Mouse (Mus musculus) limb, embryonic 11.5 days (tissue): ENCODE data around the gene Rapgef1. TPM values are rescaled to one million over a fixed set of nuclear protein-coding genes. Genes with fewer than 3 reads are reported as not detected.
"Not testable (repeated sequence)": the region's sequence is repeated elsewhere in the genome, so short reads cannot be mapped to it uniquely, and the experiment has no call there.

Source experiments
- ATAC-seq: fragments of 200-750 bp; cut with Nextera tagmentation; 2 replicates; pipeline ENCODE4 v1.8.0; 2017; ENCODE audit warnings: low read depth; ENCODE audit not compliant: insufficient number of reproducible peaks, low FRiP score, low TSS enrichment
- DNase-seq: peaks from one replicate; pipeline ENCODE4 v3.0.0-alpha.2; 2015; ENCODE audit warnings: low spot score
- H3K27ac ChIP-seq: fragments of 300-500 bp; sonication (generic); replicated peaks from 2 replicates; pipeline ENCODE4 v1.5.1; 2014; ENCODE audit warnings: low read depth, mild to moderate bottlenecking, low read length
- H3K27me3 ChIP-seq: fragments of 300-500 bp; sonication (generic); 2 replicates; pipeline ENCODE4 v1.6.1; 2014; ENCODE audit warnings: mild to moderate bottlenecking, low read length, mixed read lengths; ENCODE audit not compliant: control insufficient read depth, insufficient read depth
- H3K36me3 ChIP-seq: fragments of 300-500 bp; sonication (generic); 2 replicates; pipeline ENCODE4 v1.6.1; 2014; ENCODE audit warnings: mild to moderate bottlenecking, low read length, moderate library complexity, mixed read lengths; ENCODE audit not compliant: control insufficient read depth, insufficient read depth
- H3K4me1 ChIP-seq: fragments of 300-500 bp; sonication (generic); 2 replicates; pipeline ENCODE4 v1.6.1; 2014; ENCODE audit warnings: low read length, mixed read lengths; ENCODE audit not compliant: control insufficient read depth, insufficient read depth
- H3K4me2 ChIP-seq: fragments of 300-500 bp; sonication (generic); 2 replicates; pipeline ENCODE4 v1.6.1; 2014; ENCODE audit warnings: low read depth, mild to moderate bottlenecking, moderate library complexity; ENCODE audit not compliant: severe bottlenecking
- H3K4me3 ChIP-seq: fragments of 300-500 bp; sonication (generic); 2 replicates; pipeline ENCODE4 v1.5.1; 2014; ENCODE audit warnings: low read depth, low read length
- H3K9ac ChIP-seq: fragments of 300-500 bp; sonication (generic); 2 replicates; pipeline ENCODE4 v1.6.1; 2014; ENCODE audit warnings: mild to moderate bottlenecking, low read length
- H3K9me3 ChIP-seq: fragments of 300-500 bp; sonication (generic); 2 replicates; pipeline ENCODE4 v1.6.1; 2016; ENCODE audit warnings: low read length; ENCODE audit not compliant: control insufficient read depth
- WGBS: fragments of 180-500 bp; shearing (Covaris S2); extraction: QIAGEN DNeasy Blood & Tissue Kit; methylation state at CpG from one replicate; pipeline ENCODE4 v1.1.7; 2014; 5-methylcytosine and 5-hydroxymethylcytosine counted together
- polyA plus RNA-seq: library from polyadenylated mRNA; unstranded; fragments of >200 nt; fragmentation: Nextera tagmentation; extraction: Ambion mirVana; gene quantifications from 2 replicates; pipeline ENCODE4 v1.2.1, GENCODE M21; 2014

The Rapgef1 gene
- polyA plus RNA-seq, 1 experiment from 2014 or later: 17.1 TPM

DNA sequence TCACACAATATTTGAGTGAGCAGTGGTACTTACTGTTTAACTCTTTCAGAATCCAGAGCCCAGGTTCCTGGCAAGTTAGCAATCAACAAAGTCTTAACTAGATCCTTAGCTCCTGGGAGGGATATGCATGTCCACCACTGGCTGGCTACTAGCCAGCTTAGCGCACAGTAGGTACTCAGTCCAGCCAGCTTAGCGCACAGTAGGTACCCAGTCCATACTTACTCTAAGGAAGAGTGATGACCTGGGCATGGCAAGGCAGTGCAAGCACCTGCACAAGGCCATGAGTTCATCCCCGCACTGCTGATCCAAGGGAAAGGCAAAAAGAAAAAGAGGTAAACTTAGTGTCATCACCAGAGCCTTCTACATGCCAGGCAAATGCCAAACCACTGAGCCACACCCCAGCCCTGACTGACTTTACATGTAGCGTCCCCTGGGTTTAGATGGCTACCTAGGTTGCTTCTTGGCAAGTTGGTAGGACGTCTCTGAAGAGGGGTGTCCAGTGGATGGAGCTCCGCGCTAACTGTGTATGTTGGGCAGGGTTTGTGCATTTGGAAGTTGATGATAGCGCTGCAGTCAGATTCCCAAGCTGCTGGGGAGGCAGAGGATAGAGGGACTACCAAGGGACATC lies 6.2 kb downstream of the Rapgef1 start:
- no peak overlapping the region for H3K4me2 ChIP-seq
- DNase-seq (no peak), ATAC-seq (no peak)
- H3K4me1 ChIP-seq: peaks cover 3% of the 10 kb centered on the region; the same call in 1 of the 2 replicates
- no peak overlapping the region for H3K27ac ChIP-seq
- H3K9ac ChIP-seq: no peak overlapping the region
- 95% methylated on average over 8 of the region's 8 CpGs for WGBS
- no peak overlapping the region for H3K4me3 ChIP-seq
- H3K9me3 ChIP-seq: no peaks in the 10 kb centered on the region
- no peaks in the 10 kb centered on the region for H3K36me3 ChIP-seq
- H3K27me3 ChIP-seq: no peaks in the 10 kb centered on the region

DNA sequence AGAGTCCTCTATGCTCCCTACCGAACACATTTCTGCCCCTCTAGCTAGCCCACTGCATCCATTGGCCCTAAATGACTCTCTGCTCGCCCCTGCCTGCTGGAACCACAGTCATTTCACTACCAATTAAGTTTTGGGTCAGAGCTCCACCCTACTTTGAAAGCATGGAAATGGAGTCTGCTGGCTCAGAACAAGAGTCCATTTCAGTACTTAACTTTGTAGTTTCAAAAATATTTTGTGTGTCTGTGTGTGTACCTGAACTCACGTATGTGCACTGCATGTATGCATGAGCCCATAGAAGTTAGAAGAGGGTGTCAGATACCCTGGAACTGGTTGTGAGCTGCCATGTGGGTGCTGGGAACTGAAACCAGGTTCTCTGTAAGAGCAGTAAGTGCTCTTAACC lies 7.8 kb downstream of the Rapgef1 start:
- no peak overlapping the region for H3K9ac ChIP-seq
- no peaks in the 10 kb centered on the region for H3K36me3 ChIP-seq
- H3K27ac ChIP-seq: no peak overlapping the region
- no peaks in the 10 kb centered on the region for H3K9me3 ChIP-seq
- H3K4me1 ChIP-seq: no peaks in the 10 kb centered on the region
- H3K27me3 ChIP-seq: no peaks in the 10 kb centered on the region
- ATAC-seq (no peak), DNase-seq (no peak)
- WGBS: 88% methylated on average over 3 of the region's 3 CpGs
- H3K4me2 ChIP-seq: no peak overlapping the region
- no peak overlapping the region for H3K4me3 ChIP-seq

DNA sequence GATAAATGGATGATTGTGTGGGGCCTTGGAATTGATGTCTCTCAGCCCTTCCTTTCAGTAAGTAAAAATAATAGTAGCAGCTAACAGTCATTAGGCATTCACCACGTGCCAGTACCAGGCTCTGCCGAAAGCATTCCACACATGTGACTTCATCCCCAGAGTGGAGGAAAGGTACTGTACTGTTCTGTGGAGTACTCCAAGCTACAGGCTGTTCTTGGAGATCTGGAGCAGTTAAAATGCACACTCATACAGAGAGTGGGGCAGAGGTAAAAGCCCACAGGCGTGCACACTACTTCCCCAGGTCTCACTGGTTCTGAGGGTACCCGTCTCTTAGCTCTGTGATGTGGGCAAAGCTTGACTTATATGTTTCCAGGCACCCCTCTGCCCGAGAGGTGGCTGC lies 8.7 kb downstream of the Rapgef1 start:
- H3K9me3 ChIP-seq: no peaks in the 10 kb centered on the region
- H3K4me1 ChIP-seq: no peaks in the 10 kb centered on the region
- no peak for ATAC-seq
- no peak overlapping the region for H3K4me2 ChIP-seq
- no peak for DNase-seq
- H3K4me3 ChIP-seq: no peak overlapping the region
- H3K27ac ChIP-seq: no peak overlapping the region
- no peaks in the 10 kb centered on the region for H3K27me3 ChIP-seq
- WGBS: 75% methylated on average over 5 of the region's 5 CpGs
- no peaks in the 10 kb centered on the region for H3K36me3 ChIP-seq
- no peak overlapping the region for H3K9ac ChIP-seq

DNA sequence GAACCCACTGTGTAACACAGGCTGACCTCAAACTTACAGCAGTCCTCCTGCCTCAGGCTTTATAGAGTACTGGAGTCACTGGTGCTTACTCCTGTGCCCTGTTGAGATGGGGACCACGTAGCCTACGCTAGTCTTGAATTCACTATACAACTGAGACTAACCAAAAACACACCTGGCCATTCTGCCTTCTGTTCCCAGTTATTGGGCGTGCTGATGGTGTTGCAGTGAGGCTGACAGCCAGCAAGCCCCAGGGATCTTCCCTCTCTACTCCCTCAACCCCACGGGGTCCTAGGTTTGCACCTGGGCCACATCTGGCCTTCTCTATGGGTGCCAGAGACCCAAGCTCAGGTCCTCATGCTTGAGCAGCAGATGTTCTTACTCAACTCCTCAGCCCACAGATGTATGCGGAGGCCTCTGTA lies 9.3 kb downstream of the Rapgef1 start:
- H3K9me3 ChIP-seq: no peaks in the 10 kb centered on the region
- 70% methylated on average over 5 of the region's 5 CpGs for WGBS
- no peak overlapping the region for H3K9ac ChIP-seq
- H3K4me3 ChIP-seq: no peak overlapping the region
- no peak for DNase-seq
- no peaks in the 10 kb centered on the region for H3K27me3 ChIP-seq
- no peak overlapping the region for H3K27ac ChIP-seq
- H3K36me3 ChIP-seq: no peaks in the 10 kb centered on the region
- H3K4me2 ChIP-seq: no peak overlapping the region
- H3K4me1 ChIP-seq: no peaks in the 10 kb centered on the region
- no peak for ATAC-seq

DNA sequence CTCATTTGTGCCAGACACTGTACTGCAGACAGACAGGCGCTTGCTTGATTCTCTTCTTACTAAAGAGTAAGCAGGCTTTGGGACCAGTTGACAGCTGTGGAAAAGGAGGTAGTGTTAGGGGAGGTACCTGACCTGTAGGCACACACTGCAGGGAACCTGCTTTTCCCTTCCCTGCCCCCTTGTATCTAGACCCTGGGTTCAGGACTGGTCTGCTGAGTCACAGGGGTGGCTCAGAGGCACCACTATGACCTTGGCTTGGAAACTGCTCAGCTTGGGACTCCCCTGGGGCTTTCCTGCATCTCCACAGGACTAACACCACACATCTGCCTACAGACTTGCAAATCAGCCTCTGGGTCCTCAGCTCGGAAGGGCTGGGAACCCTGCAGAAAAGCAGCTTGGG lies 9.8 kb downstream of the Rapgef1 start:
- DNase-seq: no peak
- Histone ChIP-seq H3K4me2 (no peak overlapping the region), H3K27ac (no peak overlapping the region), H3K4me1 (no peaks in the 10 kb centered on the region), H3K4me3 (no peak overlapping the region), H3K27me3 (no peaks in the 10 kb centered on the region), H3K9me3 (no peaks in the 10 kb centered on the region), H3K9ac (no peak overlapping the region), H3K36me3 (no peaks in the 10 kb centered on the region)
- WGBS: 67% methylated on average over 2 of the region's 2 CpGs
- ATAC-seq: no peak

DNA sequence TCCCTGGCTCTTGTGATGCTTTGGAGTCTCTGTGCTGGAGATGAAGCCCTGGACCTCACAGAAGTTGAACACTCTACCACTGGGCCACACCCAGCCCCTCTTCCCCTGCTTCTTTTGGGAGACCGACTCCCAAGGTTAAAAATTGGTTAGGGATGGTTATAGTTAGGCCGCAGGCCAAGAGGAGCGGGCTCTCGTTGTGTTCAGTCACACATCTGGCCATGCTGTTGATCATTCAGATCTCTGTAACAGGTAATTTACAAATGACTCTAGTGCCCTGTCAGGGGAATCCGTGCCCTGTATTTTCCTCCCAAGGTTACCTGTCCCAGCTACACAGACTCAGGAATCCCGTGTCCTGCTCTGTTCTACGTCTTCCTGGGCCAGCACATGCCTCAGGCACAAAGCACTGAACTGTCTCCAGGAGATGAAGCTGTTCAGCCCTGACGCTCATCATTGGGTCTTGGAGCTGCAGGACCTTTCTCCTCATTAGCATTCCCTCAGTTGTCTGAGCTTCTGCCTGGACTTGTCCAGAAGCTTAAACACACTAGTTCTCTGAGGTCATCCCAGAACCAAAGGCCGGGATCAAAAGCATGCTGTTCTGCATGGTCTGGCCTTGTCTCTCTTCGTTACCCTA lies 10.7 kb downstream of the Rapgef1 start:
- Histone ChIP-seq H3K27me3 (no peaks in the 10 kb centered on the region), H3K4me2 (no peak overlapping the region), H3K4me1 (no peaks in the 10 kb centered on the region), H3K9me3 (no peaks in the 10 kb centered on the region), H3K27ac (no peak overlapping the region), H3K36me3 (no peaks in the 10 kb centered on the region), H3K9ac (no peak overlapping the region), H3K4me3 (no peak overlapping the region)
- DNase-seq (no peak), ATAC-seq (no peak)
- WGBS: 86% methylated on average over 10 of the region's 10 CpGs

DNA sequence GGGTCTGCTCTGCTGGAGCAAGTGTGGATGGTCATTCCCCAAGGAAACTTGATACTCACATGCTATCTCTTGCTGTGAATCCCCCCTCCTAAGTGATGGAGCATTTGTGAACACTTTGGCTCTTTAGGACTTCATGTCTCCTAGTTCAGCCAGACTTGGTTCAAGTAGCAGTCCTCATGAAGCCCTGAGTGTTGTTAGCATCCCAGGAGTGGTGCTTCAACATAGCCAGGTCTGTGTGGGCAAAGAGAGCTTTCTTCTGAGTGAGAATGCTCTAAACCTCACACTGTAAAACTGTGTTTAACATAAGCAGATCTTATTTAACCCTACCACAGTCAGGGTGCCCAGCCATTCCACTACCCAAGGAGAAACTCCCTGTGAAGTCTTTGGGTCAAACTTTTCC lies 11.5 kb downstream of the Rapgef1 start:
- H3K27me3 ChIP-seq: no peaks in the 10 kb centered on the region
- H3K27ac ChIP-seq: no peak overlapping the region
- H3K4me1 ChIP-seq: no peaks in the 10 kb centered on the region
- no peak overlapping the region for H3K9ac ChIP-seq
- no peak for ATAC-seq
- no peaks in the 10 kb centered on the region for H3K36me3 ChIP-seq
- DNase-seq: no peak
- H3K4me3 ChIP-seq: no peak overlapping the region
- no peak overlapping the region for H3K4me2 ChIP-seq
- no peaks in the 10 kb centered on the region for H3K9me3 ChIP-seq

DNA sequence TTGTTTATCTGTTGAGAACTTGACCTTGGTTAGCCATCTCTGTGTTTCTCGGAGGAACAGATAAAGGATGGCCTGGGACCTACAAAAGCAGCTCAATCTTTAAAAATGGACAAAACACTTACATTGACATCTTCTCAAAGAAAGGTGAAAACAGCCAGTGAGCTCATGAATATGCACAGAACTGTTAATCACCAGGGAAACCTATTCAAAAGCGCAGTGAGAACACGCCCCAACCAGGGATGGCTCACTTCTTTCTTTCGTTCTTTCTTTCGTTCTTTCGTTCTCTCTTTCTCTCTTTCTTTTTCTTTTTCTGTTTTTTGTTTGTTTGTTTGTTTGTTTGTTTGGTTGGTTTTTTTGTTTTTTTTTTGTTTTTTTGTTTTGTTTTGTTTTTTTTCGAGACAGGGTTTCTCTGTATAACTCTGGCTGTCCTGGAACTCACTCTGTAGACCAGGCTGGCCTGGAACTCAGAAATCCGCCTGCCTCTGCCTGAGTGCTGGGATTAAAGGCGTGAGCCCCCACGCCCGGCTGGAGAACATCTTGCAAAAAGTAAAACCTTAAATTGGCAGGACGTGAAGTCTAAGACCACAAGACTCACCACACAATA lies 12.1 kb downstream of the Rapgef1 start:
- not testable (repeated sequence) for DNase-seq, H3K4me1 ChIP-seq

More for the DNA sequence above, 12.1 kb downstream of the Rapgef1 start:
- H3K4me2 ChIP-seq, H3K36me3 ChIP-seq, H3K9ac ChIP-seq, ATAC-seq, H3K4me3 ChIP-seq, H3K9me3 ChIP-seq, H3K27me3 ChIP-seq, H3K27ac ChIP-seq: not testable (repeated sequence)
- 90% methylated on average over 12 of the region's 12 CpGs for WGBS
